Mouse (Mus musculus): Measurements from ENCODE around the gene Aes. TPM values are rescaled to one million over a fixed set of nuclear protein-coding genes. Genes with fewer than 3 reads are reported as not detected.

The Aes gene
- total RNA-seq, 2 experiments from 2014 or later: 630 to 638 TPM

- intact Hi-C loops (cut with DNase I): no loop called here
- DNase-seq (ENCODE audit: low spot score in 2 of 2): no peak
Measured at GRCm38 (mm10) chr10:81542727-81543460, 16.4 kb upstream of the Aes start.

GRCm38 (mm10) chr10:81543633-81544032 is 15.7 kb upstream of the Aes start:
- DNase-seq (ENCODE audit: low spot score in 2 of 2): no peak
- intact Hi-C loops (cut with DNase I): no loop called here

GRCm38 (mm10) chr10:81544296-81545160 is 14.8 kb upstream of the Aes start:
- intact Hi-C loops (cut with DNase I): no loop called here
- no peak for DNase-seq (ENCODE audit: low spot score in 2 of 2)

GRCm38 (mm10) chr10:81545161-81545747 is 14.0 kb upstream of the Aes start, which contains the start of gene Gna11:
Gene Gna11, minus strand, starts transcription at chr10:81545190.
- intact Hi-C loops (cut with DNase I): no loop called here
- peak; percentile 99 for DNase-seq (ENCODE audit: low spot score in 2 of 2)

GRCm38 (mm10) chr10:81546332-81546731 is 13.0 kb upstream of the Aes start:
- intact Hi-C loops (cut with DNase I): no loop called here
- no peak for DNase-seq (ENCODE audit: low spot score in 2 of 2)

- intact Hi-C loops (cut with DNase I): no loop called here
- no peak for DNase-seq (ENCODE audit: low spot score in 2 of 2)
Measured at GRCm38 (mm10) chr10:81546788-81547571, 12.3 kb upstream of the Aes start.

GRCm38 (mm10) chr10:81548944-81549343 is 10.3 kb upstream of the Aes start:
- intact Hi-C loops (cut with DNase I): no loop called here
- DNase-seq (ENCODE audit: low spot score in 2 of 2): no peak

- intact Hi-C loops (cut with DNase I): loop anchor here (2.0 to 10.0 kb wide), 2 partner anchors 47 to 1865 kb away; partner anchors contain the start of genes Cdc34 and Gzmm
- no peak for DNase-seq (ENCODE audit: low spot score in 2 of 2)
Measured at GRCm38 (mm10) chr10:81550257-81550656, 9.0 kb upstream of the Aes start.

- intact Hi-C loops (cut with DNase I): loop anchor here (2.0 to 10.0 kb wide), 2 partner anchors 49 to 1867 kb away; partner anchors contain the start of genes Cdc34 and Gzmm
- peak; percentile 83 to 88 for DNase-seq (ENCODE audit: low spot score in 2 of 2)
Measured at GRCm38 (mm10) chr10:81551597-81552102, 7.6 kb upstream of the Aes start.

- intact Hi-C loops (cut with DNase I): loop anchor here (10.0 kb wide), 1 partner anchor 1868 kb away; the partner anchor contains the start of genes Cdc34 and Gzmm
- DNase-seq (ENCODE audit: low spot score in 2 of 2): no peak
Measured at GRCm38 (mm10) chr10:81553232-81553631, 6.1 kb upstream of the Aes start.

- intact Hi-C loops (cut with DNase I): loop anchor here (10.0 kb wide), 1 partner anchor 1869 kb away; the partner anchor contains the start of genes Cdc34 and Gzmm
- DNase-seq (ENCODE audit: low spot score in 2 of 2): no peak
Measured at GRCm38 (mm10) chr10:81553807-81554755, 5.2 kb upstream of the Aes start.

- no peak for DNase-seq (ENCODE audit: low spot score in 2 of 2)
- intact Hi-C loops (cut with DNase I): loop anchor here (10.0 kb wide), 1 partner anchor 1871 kb away; the partner anchor contains the start of genes Cdc34 and Gzmm
Measured at GRCm38 (mm10) chr10:81556282-81556681, 3.0 kb upstream of the Aes start.

- DNase-seq (ENCODE audit: low spot score in 2 of 2): no peak
- intact Hi-C loops (cut with DNase I): loop anchor here (10.0 kb wide), 1 partner anchor 1873 kb away; the partner anchor contains the start of genes Cdc34 and Gzmm
Measured at GRCm38 (mm10) chr10:81557491-81557890, 1.8 kb upstream of the Aes start.

GRCm38 (mm10) chr10:81559627-81560539 is 595 bp downstream of the Aes start:
- intact Hi-C loops (cut with DNase I): loop anchor here (5.0 to 10.0 kb wide), 2 partner anchors 42 to 1875 kb away; partner anchors contain the start of genes Cdc34, Gzmm and Tle6

GRCm38 (mm10) chr10:81560719-81561459 is 1.6 kb downstream of the Aes start:
- DNase-seq (ENCODE audit: low spot score in 2 of 2): no peak
- intact Hi-C loops (cut with DNase I): loop anchor here (5.0 kb wide), 1 partner anchor 41 kb away; the partner anchor contains the start of gene Tle6

More at GRCm38 (mm10) chr10:81559627-81560539, 595 bp downstream of the Aes start:
- DNase-seq (ENCODE audit: low spot score in 2 of 2): peak; percentile 73 to 80

GRCm38 (mm10) chr10:81562411-81562810 is 3.1 kb downstream of the Aes start:
- DNase-seq (ENCODE audit: low spot score in 2 of 2): no peak
- intact Hi-C loops (cut with DNase I): loop anchor here (5.0 kb wide), 1 partner anchor 40 kb away; the partner anchor contains the start of gene Tle6

All from left cerebral cortex, postnatal 25 days (tissue).